Mouse (Mus musculus) hindbrain, embryonic 12.5 days (tissue): Measurements from ENCODE around the gene Gm28961. TPM values are rescaled to one million over a fixed set of nuclear protein-coding genes. Genes with fewer than 3 reads are reported as not detected.
"Not testable (repeated sequence)": the region's sequence is repeated elsewhere in the genome, so short reads cannot be mapped to it uniquely, and the experiment has no call there.

Experiments
- ATAC-seq: fragments of 200-750 bp; cut with Nextera tagmentation; 2 replicates; pipeline ENCODE4 v1.8.0; 2017; ENCODE audit warnings: moderate TSS enrichment; ENCODE audit not compliant: low FRiP score
- H3K27ac ChIP-seq: fragments of 300-500 bp; sonication (generic); 2 replicates; pipeline ENCODE4 v1.5.1; 2016; ENCODE audit warnings: mild to moderate bottlenecking
- H3K27me3 ChIP-seq: fragments of 300-500 bp; sonication (generic); 2 replicates; pipeline ENCODE4 v1.6.1; 2016; ENCODE audit warnings: mild to moderate bottlenecking
- H3K36me3 ChIP-seq: fragments of 300-500 bp; sonication (generic); 2 replicates; pipeline ENCODE4 v1.6.1; 2016; ENCODE audit warnings: mild to moderate bottlenecking
- H3K4me1 ChIP-seq: fragments of 300-500 bp; sonication (generic); 2 replicates; pipeline ENCODE4 v1.6.1; 2016
- H3K4me2 ChIP-seq: fragments of 300-500 bp; sonication (generic); replicated peaks from 2 replicates; pipeline ENCODE4 v1.6.1; 2016; ENCODE audit warnings: mild to moderate bottlenecking
- H3K4me3 ChIP-seq: fragments of 300-500 bp; sonication (generic); 2 replicates; pipeline ENCODE4 v1.5.1; 2016; ENCODE audit warnings: mild to moderate bottlenecking
- H3K9ac ChIP-seq: fragments of 300-500 bp; sonication (generic); 2 replicates; pipeline ENCODE4 v1.6.1; 2016; ENCODE audit warnings: mild to moderate bottlenecking, moderate library complexity
- H3K9me3 ChIP-seq: fragments of 300-500 bp; sonication (generic); replicated peaks from 2 replicates; pipeline ENCODE4 v1.6.1; 2016; ENCODE audit warnings: mild to moderate bottlenecking
- WGBS: fragments of 180-500 bp; shearing (Covaris S2); methylation state at CpG from one replicate; pipeline ENCODE4 v1.1.7; 2016; 5-methylcytosine and 5-hydroxymethylcytosine counted together
- polyA plus RNA-seq: library from polyadenylated mRNA; unstranded; fragments of >200 nt; fragmentation: Nextera tagmentation; extraction: Ambion mirVana; gene quantifications from 2 replicates; pipeline ENCODE4 v1.2.1, GENCODE M21; 2016

The Gm28961 gene
- not detected in 2 replicates for polyA plus RNA-seq

GRCm38 (mm10) chrY:57705397-57705796 lies at the start of gene Gm28961:
Gm28961 (plus strand) TSS chrY:57705697.
- H3K9me3 ChIP-seq, H3K9ac ChIP-seq, H3K27me3 ChIP-seq, ATAC-seq, H3K4me2 ChIP-seq, H3K4me1 ChIP-seq, H3K36me3 ChIP-seq, H3K4me3 ChIP-seq, H3K27ac ChIP-seq: not testable (repeated sequence)
- no CpG with 5 or more reads among the region's 6 CpGs for whole genome bisulfite sequencing

Other genes starting within 250 kb of the Gm28961 start
- not detected in 2 replicates for gene Gm21943, start 172.0 kb upstream of the Gm28961 start, polyA plus RNA-seq